Mouse (Mus musculus): ENCODE data around the gene Matn4. TPM values are rescaled to one million over a fixed set of nuclear protein-coding genes. Genes with fewer than 3 reads are reported as not detected.

Gene Matn4
- polyA plus RNA-seq, 2 experiments, result 0.44 TPM; not detected in 1

DNA sequence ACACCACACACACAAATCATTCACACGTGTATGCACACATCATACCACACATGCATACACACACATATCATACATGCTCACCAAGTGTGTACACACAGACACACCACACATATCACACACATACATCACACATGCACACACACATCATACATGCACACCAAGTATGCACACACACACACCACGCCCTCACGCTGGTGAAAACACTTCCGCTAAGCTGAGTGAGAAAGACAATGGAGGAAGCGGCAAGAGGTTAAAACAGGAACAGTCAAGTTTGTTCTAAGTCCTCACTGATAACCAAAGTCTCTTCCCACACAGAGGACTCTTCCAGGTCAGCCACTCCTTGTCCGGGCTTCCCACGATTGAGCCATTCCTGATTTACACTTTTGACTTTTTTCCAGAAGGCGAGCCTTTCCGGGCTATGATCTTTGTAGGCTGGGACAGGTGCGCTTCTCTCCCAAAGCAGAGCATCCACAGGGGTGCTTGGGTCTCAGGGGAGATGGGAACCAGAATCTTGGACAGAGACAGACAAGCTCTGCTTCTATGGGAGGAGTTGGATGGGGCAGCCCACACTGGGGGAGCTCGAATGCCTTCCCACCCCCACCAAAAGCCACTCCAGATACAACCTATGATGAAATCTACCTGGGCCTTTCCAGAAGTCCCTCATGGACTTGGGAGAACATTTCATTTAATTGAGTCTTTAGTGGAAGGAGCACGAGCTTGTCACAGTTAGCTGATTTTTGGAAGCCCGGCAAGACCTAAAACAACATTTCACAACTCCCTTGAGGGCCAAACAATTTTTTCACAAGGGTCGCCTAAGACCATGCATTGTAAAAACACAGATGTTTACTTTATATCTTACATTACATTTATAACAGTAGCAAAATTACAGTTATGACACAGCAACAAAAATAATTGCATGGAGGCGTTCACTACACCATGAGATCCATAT lies 27.2 kb downstream of the Matn4 start:
- DNase-seq (ENCODE audit: low read depth in 3 of 3, low spot score in 3 of 3) (no peak), ATAC-seq (ENCODE audit: insufficient read depth) (no peak)
- Histone ChIP-seq H3K27me3 (ENCODE audit: control insufficient read depth, insufficient read depth, low read length) (no peaks in the 10 kb centered on the region), H3K36me3 (replicated peaks; ENCODE audit: control insufficient read depth, insufficient read depth, low read depth) (no peaks in the 10 kb centered on the region), H3K9ac (replicated peaks) (no peak overlapping the region), H3K4me1 (replicated peaks; ENCODE audit: control insufficient read depth in 2 of 2, insufficient read depth in 2 of 2, low read length in 1 of 2) (no peaks in the 10 kb centered on the region), H3K4me2 (ENCODE audit: low read depth) (no peak overlapping the region), H3K27ac (no peak overlapping the region), H3K9me3 (ENCODE audit: control insufficient read depth, low read length) (no peaks in the 10 kb centered on the region), H3K4me3 (ENCODE audit: insufficient read depth in 1 of 2, low read depth in 2 of 2, low read length in 2 of 2) (no peak overlapping the region)
- 74% methylated on average over 15 of the region's 15 CpGs for WGBS (ENCODE audit: insufficient replicate concordance)
- TF ChIP-seq CTCF (IDR thresholded peaks at IDR 0.05; ENCODE audit: low read depth) (no peak), EP300 (IDR thresholded peaks at IDR 0.05; ENCODE audit: low read depth) (no peak)

- TF ChIP-seq CTCF (IDR thresholded peaks at IDR 0.05; ENCODE audit: low read depth) (no peak), EP300 (IDR thresholded peaks at IDR 0.05; ENCODE audit: low read depth) (no peak)
- Histone ChIP-seq H3K36me3 (replicated peaks; ENCODE audit: control insufficient read depth, insufficient read depth, low read depth) (no peaks in the 10 kb centered on the region), H3K9me3 (ENCODE audit: control insufficient read depth, low read length) (no peaks in the 10 kb centered on the region), H3K4me2 (ENCODE audit: low read depth) (no peak overlapping the region), H3K27me3 (ENCODE audit: control insufficient read depth, insufficient read depth, low read length) (no peaks in the 10 kb centered on the region), H3K27ac (no peak overlapping the region), H3K4me3 (ENCODE audit: insufficient read depth in 1 of 2, low read depth in 2 of 2, low read length in 2 of 2) (no peak overlapping the region), H3K4me1 (replicated peaks; ENCODE audit: control insufficient read depth in 2 of 2, insufficient read depth in 2 of 2, low read length in 1 of 2) (no peaks in the 10 kb centered on the region), H3K9ac (replicated peaks) (no peak overlapping the region)
- ATAC-seq (ENCODE audit: insufficient read depth) (no peak), DNase-seq (ENCODE audit: low read depth in 3 of 3, low spot score in 3 of 3) (no peak)
- WGBS (ENCODE audit: insufficient replicate concordance), result 25% methylated on average over 4 of the region's 4 CpGs
Measured at GRCm38 (mm10) chr2:164373187-164373586, 31.8 kb downstream of the Matn4 start.

GRCm38 (mm10) chr2:164372408-164373053 lies 32.4 kb downstream of the Matn4 start:
- no peak for ATAC-seq (ENCODE audit: insufficient read depth)
- 12% methylated on average over 3 of the region's 3 CpGs for WGBS (ENCODE audit: insufficient replicate concordance)
- H3K27ac ChIP-seq, result no peak overlapping the region

GRCm38 (mm10) chr2:164371371-164371770 lies 33.6 kb downstream of the Matn4 start:
- H3K4me1 ChIP-seq (replicated peaks; ENCODE audit: control insufficient read depth in 2 of 2, insufficient read depth in 2 of 2, low read length in 1 of 2), result no peaks in the 10 kb centered on the region
- H3K9ac ChIP-seq (replicated peaks), result no peak overlapping the region
- H3K36me3 ChIP-seq (replicated peaks; ENCODE audit: control insufficient read depth, insufficient read depth, low read depth), result no peaks in the 10 kb centered on the region
- WGBS (ENCODE audit: insufficient replicate concordance), result 65% methylated on average over 3 of the region's 3 CpGs
- H3K27me3 ChIP-seq (ENCODE audit: control insufficient read depth, insufficient read depth, low read length), result no peaks in the 10 kb centered on the region
- TF ChIP-seq CTCF (IDR thresholded peaks at IDR 0.05; ENCODE audit: low read depth) (no peak), EP300 (IDR thresholded peaks at IDR 0.05; ENCODE audit: low read depth) (no peak)
- H3K27ac ChIP-seq, result no peak overlapping the region
- H3K4me2 ChIP-seq (ENCODE audit: low read depth), result no peak overlapping the region
- DNase-seq (ENCODE audit: low read depth in 3 of 3, low spot score in 3 of 3), result no peak
- no peak for ATAC-seq (ENCODE audit: insufficient read depth)
- no peaks in the 10 kb centered on the region for H3K9me3 ChIP-seq (ENCODE audit: control insufficient read depth, low read length)
- H3K4me3 ChIP-seq (ENCODE audit: insufficient read depth in 1 of 2, low read depth in 2 of 2, low read length in 2 of 2), result no peak overlapping the region

More at GRCm38 (mm10) chr2:164372408-164373053, 32.4 kb downstream of the Matn4 start:
- Histone ChIP-seq H3K9ac (replicated peaks) (no peak overlapping the region), H3K4me2 (ENCODE audit: low read depth) (no peak overlapping the region), H3K27me3 (ENCODE audit: control insufficient read depth, insufficient read depth, low read length) (no peaks in the 10 kb centered on the region), H3K36me3 (replicated peaks; ENCODE audit: control insufficient read depth, insufficient read depth, low read depth) (no peaks in the 10 kb centered on the region), H3K9me3 (ENCODE audit: control insufficient read depth, low read length) (no peaks in the 10 kb centered on the region), H3K4me3 (ENCODE audit: insufficient read depth in 1 of 2, low read depth in 2 of 2, low read length in 2 of 2) (no peak overlapping the region), H3K4me1 (replicated peaks; ENCODE audit: control insufficient read depth in 2 of 2, insufficient read depth in 2 of 2, low read length in 1 of 2) (no peaks in the 10 kb centered on the region)
- TF ChIP-seq CTCF (IDR thresholded peaks at IDR 0.05; ENCODE audit: low read depth) (no peak), EP300 (IDR thresholded peaks at IDR 0.05; ENCODE audit: low read depth) (no peak)
- DNase-seq (ENCODE audit: low read depth in 3 of 3, low spot score in 3 of 3), result no peak

- no peak for DNase-seq (ENCODE audit: low read depth in 3 of 3, low spot score in 3 of 3)
- Histone ChIP-seq H3K4me2 (ENCODE audit: low read depth) (no peak overlapping the region), H3K36me3 (replicated peaks; ENCODE audit: control insufficient read depth, insufficient read depth, low read depth) (no peaks in the 10 kb centered on the region), H3K4me3 (ENCODE audit: insufficient read depth in 1 of 2, low read depth in 2 of 2, low read length in 2 of 2) (no peak overlapping the region), H3K27ac (no peak overlapping the region), H3K9ac (replicated peaks) (no peak overlapping the region), H3K4me1 (replicated peaks; ENCODE audit: control insufficient read depth in 2 of 2, insufficient read depth in 2 of 2, low read length in 1 of 2) (no peaks in the 10 kb centered on the region), H3K9me3 (ENCODE audit: control insufficient read depth, low read length) (no peaks in the 10 kb centered on the region), H3K27me3 (ENCODE audit: control insufficient read depth, insufficient read depth, low read length) (no peaks in the 10 kb centered on the region)
- TF ChIP-seq CTCF (IDR thresholded peaks at IDR 0.05; ENCODE audit: low read depth) (no peak), EP300 (IDR thresholded peaks at IDR 0.05; ENCODE audit: low read depth) (no peak)
- ATAC-seq (ENCODE audit: insufficient read depth), result no peak
- 45% methylated on average over 6 of the region's 6 CpGs for WGBS (ENCODE audit: insufficient replicate concordance)
Measured at GRCm38 (mm10) chr2:164368620-164369105, 36.3 kb downstream of the Matn4 start.
